Mouse (Mus musculus) stomach, embryonic 16.5 days (tissue): Measurements from ENCODE around the gene Farp2. TPM values are rescaled to one million over a fixed set of nuclear protein-coding genes. Genes with fewer than 3 reads are reported as not detected.

ENCODE experiments used
- ATAC-seq: fragments of 200-750 bp; cut with Nextera tagmentation; 2 replicates; pipeline ENCODE4 v1.8.0; 2017; ENCODE audit warnings: moderate number of reproducible peaks, moderate TSS enrichment; ENCODE audit not compliant: insufficient read depth, low FRiP score
- H3K27ac ChIP-seq: fragments of 300-500 bp; sonication (generic); 2 replicates; pipeline ENCODE4 v1.5.1; 2014; ENCODE audit warnings: low read length
- H3K27me3 ChIP-seq: fragments of 300-500 bp; sonication (generic); 2 replicates; pipeline ENCODE4 v1.6.1; 2014; ENCODE audit warnings: low read length, control low read depth, mixed read lengths; ENCODE audit not compliant: control insufficient read depth, insufficient read depth
- H3K36me3 ChIP-seq: fragments of 300-500 bp; sonication (generic); 2 replicates; pipeline ENCODE4 v1.6.1; 2014; ENCODE audit warnings: low read length; ENCODE audit not compliant: control insufficient read depth, insufficient read depth
- H3K4me1 ChIP-seq: fragments of 300-500 bp; sonication (generic); 2 replicates; pipeline ENCODE4 v1.6.1; 2014; ENCODE audit warnings: low read length, control low read depth, mixed read lengths; ENCODE audit not compliant: control insufficient read depth, insufficient read depth
- H3K4me2 ChIP-seq: fragments of 300-500 bp; sonication (generic); 2 replicates; pipeline ENCODE4 v1.6.1; 2014; ENCODE audit warnings: low read depth, low read length, mixed read lengths
- H3K4me3 ChIP-seq: fragments of 300-500 bp; sonication (generic); replicated peaks from 2 replicates; pipeline ENCODE4 v1.5.1; 2014; ENCODE audit warnings: mild to moderate bottlenecking, low read length
- H3K9ac ChIP-seq: fragments of 300-500 bp; sonication (generic); 2 replicates; pipeline ENCODE4 v1.6.1; 2014; ENCODE audit warnings: low read length
- H3K9me3 ChIP-seq: fragments of 300-500 bp; sonication (generic); replicated peaks from 2 replicates; pipeline ENCODE4 v1.6.1; 2016; ENCODE audit warnings: low read length, control low read depth; ENCODE audit not compliant: control insufficient read depth
- WGBS: fragments of 180-500 bp; shearing (Covaris S2); extraction: QIAGEN DNeasy Blood & Tissue Kit; methylation state at CpG from one replicate; pipeline ENCODE4 v1.1.7; 2014; 5-methylcytosine and 5-hydroxymethylcytosine counted together
- polyA plus RNA-seq: library from polyadenylated mRNA; unstranded; fragments of >200 nt; fragmentation: Nextera tagmentation; extraction: Ambion mirVana; gene quantifications from 2 replicates; pipeline ENCODE4 v1.2.1, GENCODE M21; 2015

Gene Farp2
- polyA plus RNA-seq, 1 experiment from 2014 or later, result 6.9 TPM

DNA sequence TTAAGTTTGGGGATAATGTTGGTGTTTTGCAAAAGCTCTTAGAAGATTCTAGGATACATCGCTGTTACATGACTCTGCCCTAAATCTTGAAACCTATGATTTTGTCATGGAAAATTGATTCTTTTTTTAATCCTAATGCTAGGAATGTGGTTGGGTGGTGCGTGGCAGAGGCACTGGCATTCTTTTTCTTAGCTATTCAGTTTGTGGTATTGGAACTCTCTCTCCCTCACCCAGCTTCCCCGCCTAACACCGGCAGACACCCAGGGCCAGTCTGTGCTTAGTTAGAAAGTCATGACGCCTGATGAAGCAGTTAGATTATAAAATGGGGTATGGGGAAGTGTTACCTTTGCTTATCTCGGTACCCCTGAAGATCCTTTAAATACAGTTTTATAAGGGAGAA lies 25.3 kb downstream of the Farp2 start:
- 92% methylated on average over 6 of the region's 6 CpGs for WGBS
- Histone ChIP-seq H3K4me1 (no peaks in the 10 kb centered on the region), H3K9ac (no peak overlapping the region)

DNA sequence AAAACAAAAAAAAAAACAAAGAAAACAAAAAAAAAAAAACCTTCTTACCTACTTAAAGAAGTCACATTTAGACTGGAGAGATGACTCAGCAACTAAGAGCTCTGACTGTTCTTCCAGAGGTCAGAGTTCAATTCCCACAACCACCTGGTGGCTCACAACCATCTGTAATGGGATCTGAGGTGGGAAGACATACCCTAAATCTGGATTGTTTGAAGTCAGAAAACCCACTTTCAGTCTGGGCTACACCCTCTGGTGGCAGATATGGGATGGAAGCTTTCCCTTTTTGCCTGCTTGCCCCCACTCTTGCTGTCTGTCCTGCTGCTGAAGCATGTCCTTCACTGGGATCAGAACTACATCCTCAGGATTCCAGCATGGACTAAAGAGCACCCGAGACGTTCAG lies 31.3 kb downstream of the Farp2 start:
- Histone ChIP-seq H3K27me3 (no peaks in the 10 kb centered on the region), H3K9me3 (0 out of 2 replicates have a peak, but pooled peaks cover 4% of the 10 kb centered on the region), H3K4me1 (no peaks in the 10 kb centered on the region), H3K36me3 (no peaks in the 10 kb centered on the region), H3K4me2 (no peak overlapping the region), H3K27ac (no peak overlapping the region), H3K9ac (no peak overlapping the region), H3K4me3 (no peak overlapping the region)
- no peak for ATAC-seq
- WGBS, result 84% methylated on average over 2 of the region's 2 CpGs

More for the DNA sequence above, 25.3 kb downstream of the Farp2 start:
- no peak overlapping the region for H3K4me3 ChIP-seq
- H3K36me3 ChIP-seq, result no peaks in the 10 kb centered on the region
- peaks cover 7% of the 10 kb centered on the region; the same call in 1 of the 2 replicates for H3K9me3 ChIP-seq
- no peak for ATAC-seq
- H3K27ac ChIP-seq, result no peak overlapping the region
- H3K27me3 ChIP-seq, result no peaks in the 10 kb centered on the region
- H3K4me2 ChIP-seq, result no peak overlapping the region

DNA sequence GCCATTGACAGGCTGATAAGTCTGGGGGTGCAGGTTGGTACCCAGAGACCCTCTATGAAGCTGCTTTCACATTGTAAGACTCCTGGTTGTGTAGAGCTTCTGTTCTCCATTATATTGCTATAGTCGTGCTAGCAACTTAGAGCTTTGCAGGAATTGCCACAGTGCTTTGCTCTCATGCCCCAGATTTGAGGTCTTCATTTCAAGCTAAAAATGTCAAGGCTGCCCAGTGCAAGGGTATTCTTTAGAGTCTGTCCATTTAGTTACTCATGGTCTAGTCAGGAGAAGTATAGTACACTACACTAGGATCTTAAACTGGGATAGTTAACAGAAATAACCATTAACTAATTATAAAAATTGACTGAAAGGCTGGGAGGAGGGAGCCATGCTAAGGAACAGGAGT lies 35.4 kb downstream of the Farp2 start:
- H3K27ac ChIP-seq, result no peak overlapping the region
- WGBS, result 79% methylated on average over 1 of the region's 1 CpGs
- no peak overlapping the region for H3K4me2 ChIP-seq
- no peak overlapping the region for H3K9ac ChIP-seq
- no peaks in the 10 kb centered on the region for H3K9me3 ChIP-seq
- ATAC-seq, result no peak
- H3K36me3 ChIP-seq, result no peaks in the 10 kb centered on the region
- H3K4me1 ChIP-seq, result no peaks in the 10 kb centered on the region
- no peaks in the 10 kb centered on the region for H3K27me3 ChIP-seq
- H3K4me3 ChIP-seq, result no peak overlapping the region

DNA sequence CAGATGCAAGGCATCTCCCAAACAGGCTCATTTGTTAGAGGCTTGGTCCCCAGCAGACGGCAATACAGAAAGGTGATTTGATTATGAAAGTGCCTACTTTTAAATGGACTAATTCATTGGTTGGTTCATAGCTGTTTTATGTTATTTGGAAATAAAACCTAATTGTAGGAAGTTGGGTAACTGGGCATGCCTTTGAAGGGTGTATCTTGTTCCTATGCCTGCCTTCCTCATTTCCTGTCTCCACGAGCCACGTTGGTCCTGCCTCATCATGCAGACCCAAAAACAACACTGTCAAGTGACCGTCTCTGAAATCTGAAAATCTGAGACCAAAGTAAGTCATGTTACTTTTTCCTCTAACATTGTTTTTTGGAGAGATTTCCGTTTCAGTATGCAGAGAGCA lies 39.5 kb downstream of the Farp2 start:
- Histone ChIP-seq H3K27me3 (no peaks in the 10 kb centered on the region), H3K4me1 (no peaks in the 10 kb centered on the region), H3K9me3 (no peaks in the 10 kb centered on the region), H3K36me3 (no peaks in the 10 kb centered on the region), H3K4me3 (no peak overlapping the region), H3K27ac (no peak overlapping the region), H3K4me2 (no peak overlapping the region), H3K9ac (no peak overlapping the region)
- 82% methylated on average over 5 of the region's 5 CpGs for WGBS
- no peak for ATAC-seq

DNA sequence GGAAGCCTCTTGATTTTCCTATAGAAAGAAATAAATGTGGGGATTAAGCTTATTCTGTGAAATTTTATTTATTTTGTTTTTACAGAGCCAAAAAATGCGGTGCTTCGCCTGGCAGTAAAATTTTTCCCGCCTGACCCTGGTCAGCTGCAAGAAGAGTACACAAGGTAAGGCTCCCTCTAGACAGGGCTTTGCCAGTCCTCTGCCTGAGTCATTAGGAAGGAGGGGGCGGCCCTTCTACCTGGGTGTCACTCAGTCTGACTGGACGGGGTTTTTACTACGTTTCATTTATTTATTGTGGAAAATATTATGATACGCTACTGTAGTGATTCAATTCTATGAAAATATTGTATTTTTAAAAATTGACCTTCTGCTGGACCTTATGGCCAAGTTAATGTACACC lies 51.3 kb downstream of the Farp2 start:
- ATAC-seq, result no peak
- no peaks in the 10 kb centered on the region for H3K27me3 ChIP-seq
- H3K4me2 ChIP-seq, result no peak overlapping the region
- 76% methylated on average over 7 of the region's 7 CpGs for WGBS
- no peaks in the 10 kb centered on the region for H3K36me3 ChIP-seq
- H3K27ac ChIP-seq, result no peak overlapping the region
- H3K9me3 ChIP-seq, result no peaks in the 10 kb centered on the region
- no peak overlapping the region for H3K4me3 ChIP-seq
- no peak overlapping the region for H3K9ac ChIP-seq
- no peaks in the 10 kb centered on the region; the same call in 1 of the 2 replicates for H3K4me1 ChIP-seq

DNA sequence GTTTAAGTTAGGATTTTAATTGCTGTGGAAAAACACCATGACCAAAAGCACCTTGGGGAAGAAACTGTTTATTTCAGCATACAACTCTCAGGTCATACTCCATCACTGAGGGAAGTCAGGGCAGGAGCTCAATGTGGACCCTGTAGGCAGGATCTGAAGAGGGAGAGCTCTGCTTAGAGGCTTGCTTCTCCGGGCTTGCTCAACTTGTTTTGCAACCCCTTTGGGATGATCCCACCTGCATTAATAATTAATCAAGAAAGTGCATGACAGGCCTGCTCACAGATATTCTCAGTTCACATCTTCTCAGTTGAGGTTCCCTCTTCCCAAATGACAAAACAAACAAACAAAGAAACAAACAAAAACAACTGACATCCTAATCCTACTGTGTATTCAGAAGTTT lies 51.8 kb downstream of the Farp2 start:
- Histone ChIP-seq H3K27ac (no peak overlapping the region), H3K9ac (no peak overlapping the region), H3K27me3 (no peaks in the 10 kb centered on the region), H3K9me3 (no peaks in the 10 kb centered on the region), H3K4me1 (no peaks in the 10 kb centered on the region; the same call in 1 of the 2 replicates), H3K4me3 (no peak overlapping the region), H3K36me3 (no peaks in the 10 kb centered on the region), H3K4me2 (no peak overlapping the region)
- 46% methylated on average over 1 of the region's 1 CpGs for WGBS
- ATAC-seq, result no peak

DNA sequence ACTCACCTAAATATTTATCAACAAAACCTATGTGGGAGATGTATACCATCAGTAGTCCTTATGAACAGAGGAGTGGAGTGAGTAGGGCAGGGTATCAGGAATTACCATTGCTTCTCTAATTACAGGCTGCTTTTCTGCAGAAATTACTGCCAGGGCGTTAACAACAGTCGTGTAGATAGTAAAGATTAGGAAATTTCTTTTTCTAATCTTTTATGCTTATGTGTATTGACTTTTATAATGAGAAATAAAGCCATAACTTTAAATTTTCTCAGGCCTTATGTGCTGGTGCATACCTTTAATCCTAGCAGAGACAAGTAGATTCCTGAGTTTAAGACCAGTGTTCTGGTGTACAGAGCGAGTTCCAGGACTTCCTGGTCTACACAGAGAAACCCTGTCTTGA lies 52.9 kb downstream of the Farp2 start:
- no peaks in the 10 kb centered on the region for H3K9me3 ChIP-seq
- WGBS, result 81% methylated on average over 3 of the region's 3 CpGs
- H3K36me3 ChIP-seq, result no peaks in the 10 kb centered on the region
- no peak for ATAC-seq
- no peaks in the 10 kb centered on the region for H3K27me3 ChIP-seq
- H3K4me1 ChIP-seq, result no peaks in the 10 kb centered on the region; the same call in 1 of the 2 replicates
- H3K9ac ChIP-seq, result no peak overlapping the region
- no peak overlapping the region for H3K4me3 ChIP-seq
- H3K27ac ChIP-seq, result no peak overlapping the region
- H3K4me2 ChIP-seq, result no peak overlapping the region

DNA sequence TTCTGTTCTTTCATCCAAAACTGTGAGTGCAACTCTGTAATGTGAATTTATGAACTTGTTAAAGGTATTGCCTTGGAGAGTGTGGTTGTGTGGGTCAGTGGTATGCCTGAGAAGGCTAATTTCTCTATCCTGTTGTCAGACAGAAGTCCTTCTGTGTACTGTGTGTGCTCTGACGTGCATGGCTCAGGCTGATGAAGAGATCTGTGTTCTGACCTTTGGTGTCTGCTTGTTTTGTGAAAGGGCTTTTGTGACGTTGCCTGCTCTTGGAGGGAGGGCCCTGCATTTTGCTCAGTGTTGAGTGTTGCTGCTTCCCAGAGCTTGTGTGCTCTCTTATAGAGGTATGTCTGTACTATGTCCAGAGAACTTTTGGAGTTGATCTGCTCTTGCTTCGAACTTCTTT lies 55.1 kb downstream of the Farp2 start:
- no peak for ATAC-seq
- H3K27ac ChIP-seq, result no peak overlapping the region

DNA sequence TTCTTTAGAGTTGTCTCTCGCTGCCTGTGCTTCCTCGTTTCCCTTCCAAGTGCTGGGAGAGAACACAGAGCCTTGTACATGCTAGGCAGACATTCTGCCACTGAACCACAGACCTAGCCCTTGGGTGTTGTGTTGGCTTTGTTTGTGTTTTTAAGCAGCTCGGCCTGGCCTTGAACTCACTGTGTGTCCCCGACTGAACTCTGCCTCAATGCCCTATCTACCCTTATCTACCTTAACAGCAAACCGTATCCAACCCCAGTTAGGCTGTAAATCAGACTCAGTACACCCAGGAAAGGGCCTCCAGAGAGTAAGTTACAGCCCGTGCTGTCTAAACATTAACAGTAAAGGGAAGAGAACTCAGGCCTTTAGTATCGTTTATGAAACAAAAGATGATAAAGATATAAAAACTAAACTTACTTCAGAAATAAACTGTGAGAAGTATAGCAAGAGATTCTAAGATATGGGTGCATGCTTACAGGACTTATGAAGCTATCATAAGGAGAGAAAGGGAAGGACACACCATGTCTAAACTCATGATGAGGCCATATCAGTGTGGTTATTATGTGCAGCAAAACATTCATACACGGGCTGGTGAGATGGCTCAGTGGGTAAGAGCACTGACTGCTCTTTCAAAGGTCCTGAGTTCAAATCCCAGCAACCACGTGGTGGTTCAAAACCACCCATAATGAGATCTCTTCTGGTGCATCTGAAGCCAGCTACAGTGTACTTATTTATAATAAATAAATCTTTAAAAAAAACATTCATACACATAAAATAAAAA lies 56.0 kb downstream of the Farp2 start:
- ATAC-seq, result no peak
- Histone ChIP-seq H3K9me3 (0 out of 2 replicates have a peak, but pooled peaks cover 6% of the 10 kb centered on the region), H3K36me3 (0 out of 2 replicates have a peak, but pooled peaks cover 6% of the 10 kb centered on the region), H3K27me3 (no peaks in the 10 kb centered on the region), H3K27ac (no peak overlapping the region), H3K4me2 (no peak overlapping the region), H3K4me1 (no peaks in the 10 kb centered on the region; the same call in 1 of the 2 replicates), H3K9ac (no peak overlapping the region), H3K4me3 (no peak overlapping the region)
- 62% methylated on average over 9 of the region's 9 CpGs for WGBS

More for the DNA sequence above, 55.1 kb downstream of the Farp2 start:
- H3K27me3 ChIP-seq, result no peaks in the 10 kb centered on the region
- no peak overlapping the region for H3K4me3 ChIP-seq
- H3K9me3 ChIP-seq, result 0 out of 2 replicates have a peak, but pooled peaks cover 6% of the 10 kb centered on the region
- 59% methylated on average over 3 of the region's 3 CpGs for WGBS
- H3K36me3 ChIP-seq, result 0 out of 2 replicates have a peak, but pooled peaks cover 6% of the 10 kb centered on the region
- no peak overlapping the region for H3K9ac ChIP-seq
- no peak overlapping the region for H3K4me2 ChIP-seq
- H3K4me1 ChIP-seq, result no peaks in the 10 kb centered on the region; the same call in 1 of the 2 replicates
